Mouse (Mus musculus): ENCODE measurements around the gene Trio. TPM values are rescaled to one million over a fixed set of nuclear protein-coding genes. Genes with fewer than 3 reads are reported as not detected.

Gene Trio
- polyA plus RNA-seq, 1 experiment from 2014 or later = 42.1 TPM

- Histone ChIP-seq H3K9ac (ENCODE audit: low read depth, low read length) (no peak overlapping the region), H3K27ac (ENCODE audit: low read depth, low read length) (no peak overlapping the region), H3K4me2 (replicated peaks; ENCODE audit: low read depth, low read length) (no peak overlapping the region), H3K27me3 (ENCODE audit: control insufficient read depth, insufficient read depth, low read length) (no peaks in the 10 kb centered on the region), H3K4me1 (ENCODE audit: control insufficient read depth, insufficient read depth, low read length) (0 out of 2 replicates have a peak, but pooled peaks cover 2% of the 10 kb centered on the region), H3K9me3 (ENCODE audit: control insufficient read depth, low read length) (no peaks in the 10 kb centered on the region), H3K4me3 (ENCODE audit: low read length) (no peak overlapping the region), H3K36me3 (ENCODE audit: control insufficient read depth, insufficient read depth, low read length) (peaks cover 13% of the 10 kb centered on the region; the same call in 1 of the 2 replicates)
- WGBS = 72% methylated on average over 6 of the region's 6 CpGs
- 0 out of 2 replicates have a peak, but pooled peaks have one; percentile 53 for ATAC-seq (ENCODE audit: low FRiP score, low TSS enrichment)
Measured at GRCm38 (mm10) chr15:27905341-27905740, 120.3 kb downstream of the Trio start.

GRCm38 (mm10) chr15:27904346-27905005 lies 121.2 kb downstream of the Trio start:
- H3K4me1 ChIP-seq (ENCODE audit: control insufficient read depth, insufficient read depth, low read length) = 0 out of 2 replicates have a peak, but pooled peaks cover 2% of the 10 kb centered on the region
- no peaks in the 10 kb centered on the region for H3K9me3 ChIP-seq (ENCODE audit: control insufficient read depth, low read length)
- no peak overlapping the region for H3K4me3 ChIP-seq (ENCODE audit: low read length)
- no peak overlapping the region for H3K9ac ChIP-seq (ENCODE audit: low read depth, low read length)
- H3K36me3 ChIP-seq (ENCODE audit: control insufficient read depth, insufficient read depth, low read length) = peaks cover 21% of the 10 kb centered on the region; the same call in 1 of the 2 replicates
- no peak overlapping the region for H3K4me2 ChIP-seq (replicated peaks; ENCODE audit: low read depth, low read length)
- 54% methylated on average over 16 of the region's 16 CpGs for WGBS
- no peak overlapping the region for H3K27ac ChIP-seq (ENCODE audit: low read depth, low read length)
- no peak for ATAC-seq (ENCODE audit: low FRiP score, low TSS enrichment)
- H3K27me3 ChIP-seq (ENCODE audit: control insufficient read depth, insufficient read depth, low read length) = no peaks in the 10 kb centered on the region

- Histone ChIP-seq H3K9ac (ENCODE audit: low read depth, low read length) (no peak overlapping the region), H3K27ac (ENCODE audit: low read depth, low read length) (no peak overlapping the region), H3K27me3 (ENCODE audit: control insufficient read depth, insufficient read depth, low read length) (no peaks in the 10 kb centered on the region), H3K9me3 (ENCODE audit: control insufficient read depth, low read length) (no peaks in the 10 kb centered on the region), H3K4me2 (replicated peaks; ENCODE audit: low read depth, low read length) (no peak overlapping the region), H3K4me1 (ENCODE audit: control insufficient read depth, insufficient read depth, low read length) (0 out of 2 replicates have a peak, but pooled peaks cover 2% of the 10 kb centered on the region), H3K36me3 (ENCODE audit: control insufficient read depth, insufficient read depth, low read length) (peaks cover 37% of the 10 kb centered on the region), H3K4me3 (ENCODE audit: low read length) (no peak overlapping the region)
- no peak for ATAC-seq (ENCODE audit: low FRiP score, low TSS enrichment)
- 88% methylated on average over 15 of the region's 15 CpGs for WGBS
Measured at GRCm38 (mm10) chr15:27901200-27901599, 124.4 kb downstream of the Trio start.

- Histone ChIP-seq H3K4me2 (replicated peaks; ENCODE audit: low read depth, low read length) (no peak overlapping the region), H3K9ac (ENCODE audit: low read depth, low read length) (no peak overlapping the region), H3K4me3 (ENCODE audit: low read length) (no peak overlapping the region), H3K4me1 (ENCODE audit: control insufficient read depth, insufficient read depth, low read length) (no peaks in the 10 kb centered on the region), H3K27me3 (ENCODE audit: control insufficient read depth, insufficient read depth, low read length) (no peaks in the 10 kb centered on the region), H3K36me3 (ENCODE audit: control insufficient read depth, insufficient read depth, low read length) (peaks cover 49% of the 10 kb centered on the region), H3K27ac (ENCODE audit: low read depth, low read length) (no peak overlapping the region), H3K9me3 (ENCODE audit: control insufficient read depth, low read length) (no peaks in the 10 kb centered on the region)
- peak; percentile 58; the same call in 1 of the 2 replicates for ATAC-seq (ENCODE audit: low FRiP score, low TSS enrichment)
- WGBS = 76% methylated on average over 6 of the region's 6 CpGs
Measured at GRCm38 (mm10) chr15:27898795-27899406, 126.7 kb downstream of the Trio start.

- Histone ChIP-seq H3K4me2 (replicated peaks; ENCODE audit: low read depth, low read length) (no peak overlapping the region), H3K4me3 (ENCODE audit: low read length) (no peak overlapping the region), H3K9me3 (ENCODE audit: control insufficient read depth, low read length) (no peaks in the 10 kb centered on the region), H3K27ac (ENCODE audit: low read depth, low read length) (no peak overlapping the region), H3K9ac (ENCODE audit: low read depth, low read length) (no peak overlapping the region), H3K27me3 (ENCODE audit: control insufficient read depth, insufficient read depth, low read length) (no peaks in the 10 kb centered on the region), H3K4me1 (ENCODE audit: control insufficient read depth, insufficient read depth, low read length) (no peaks in the 10 kb centered on the region), H3K36me3 (ENCODE audit: control insufficient read depth, insufficient read depth, low read length) (peaks cover 61% of the 10 kb centered on the region)
- WGBS = 90% methylated on average over 12 of the region's 12 CpGs
- no peak for ATAC-seq (ENCODE audit: low FRiP score, low TSS enrichment)
Measured at GRCm38 (mm10) chr15:27894112-27894511, 131.5 kb downstream of the Trio start.

GRCm38 (mm10) chr15:27892029-27892428 lies 133.6 kb downstream of the Trio start:
- Histone ChIP-seq H3K4me3 (ENCODE audit: low read length) (no peak overlapping the region), H3K27me3 (ENCODE audit: control insufficient read depth, insufficient read depth, low read length) (no peaks in the 10 kb centered on the region), H3K36me3 (ENCODE audit: control insufficient read depth, insufficient read depth, low read length) (peaks cover 65% of the 10 kb centered on the region), H3K4me2 (replicated peaks; ENCODE audit: low read depth, low read length) (no peak overlapping the region), H3K4me1 (ENCODE audit: control insufficient read depth, insufficient read depth, low read length) (no peaks in the 10 kb centered on the region), H3K9me3 (ENCODE audit: control insufficient read depth, low read length) (no peaks in the 10 kb centered on the region), H3K9ac (ENCODE audit: low read depth, low read length) (no peak overlapping the region), H3K27ac (ENCODE audit: low read depth, low read length) (no peak overlapping the region)
- no peak for ATAC-seq (ENCODE audit: low FRiP score, low TSS enrichment)
- 61% methylated on average over 5 of the region's 5 CpGs for WGBS

- no peak overlapping the region for H3K4me2 ChIP-seq (replicated peaks; ENCODE audit: low read depth, low read length)
- H3K4me1 ChIP-seq (ENCODE audit: control insufficient read depth, insufficient read depth, low read length) = no peaks in the 10 kb centered on the region
- peaks cover 70% of the 10 kb centered on the region for H3K36me3 ChIP-seq (ENCODE audit: control insufficient read depth, insufficient read depth, low read length)
- H3K9ac ChIP-seq (ENCODE audit: low read depth, low read length) = no peak overlapping the region
- 89% methylated on average over 5 of the region's 5 CpGs for WGBS
- ATAC-seq (ENCODE audit: low FRiP score, low TSS enrichment) = no peak
- no peak overlapping the region for H3K4me3 ChIP-seq (ENCODE audit: low read length)
- H3K9me3 ChIP-seq (ENCODE audit: control insufficient read depth, low read length) = no peaks in the 10 kb centered on the region
- no peaks in the 10 kb centered on the region for H3K27me3 ChIP-seq (ENCODE audit: control insufficient read depth, insufficient read depth, low read length)
- H3K27ac ChIP-seq (ENCODE audit: low read depth, low read length) = no peak overlapping the region
Measured at GRCm38 (mm10) chr15:27890666-27891065, 135.0 kb downstream of the Trio start.

DNA sequence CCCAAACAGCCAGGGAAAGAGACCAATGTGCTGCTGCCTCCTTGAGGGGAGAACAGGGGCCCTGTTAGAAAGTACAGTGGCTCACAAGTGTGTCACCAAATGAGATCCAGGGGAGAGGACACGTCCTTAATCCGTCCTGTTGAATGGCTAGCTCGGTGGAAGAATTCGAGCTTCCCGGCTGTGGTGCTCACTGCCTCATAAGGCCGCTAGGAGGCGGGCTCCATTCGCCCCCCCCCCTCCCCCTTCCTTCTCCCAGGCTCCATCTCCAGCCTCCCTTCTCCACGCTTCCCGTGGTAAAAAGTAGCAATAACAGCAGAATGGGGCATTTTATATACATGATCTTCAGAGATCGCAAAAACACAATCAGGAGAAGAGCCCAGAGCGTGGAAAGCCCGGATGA lies 137.5 kb downstream of the Trio start:
- Histone ChIP-seq H3K36me3 (ENCODE audit: control insufficient read depth, insufficient read depth, low read length) (peaks cover 55% of the 10 kb centered on the region), H3K4me1 (ENCODE audit: control insufficient read depth, insufficient read depth, low read length) (no peaks in the 10 kb centered on the region), H3K9ac (ENCODE audit: low read depth, low read length) (no peak overlapping the region), H3K27ac (ENCODE audit: low read depth, low read length) (no peak overlapping the region), H3K4me3 (ENCODE audit: low read length) (no peak overlapping the region), H3K4me2 (replicated peaks; ENCODE audit: low read depth, low read length) (no peak overlapping the region), H3K27me3 (ENCODE audit: control insufficient read depth, insufficient read depth, low read length) (no peaks in the 10 kb centered on the region), H3K9me3 (ENCODE audit: control insufficient read depth, low read length) (no peaks in the 10 kb centered on the region)
- WGBS = 69% methylated on average over 13 of the region's 13 CpGs
- no peak for ATAC-seq (ENCODE audit: low FRiP score, low TSS enrichment)

DNA sequence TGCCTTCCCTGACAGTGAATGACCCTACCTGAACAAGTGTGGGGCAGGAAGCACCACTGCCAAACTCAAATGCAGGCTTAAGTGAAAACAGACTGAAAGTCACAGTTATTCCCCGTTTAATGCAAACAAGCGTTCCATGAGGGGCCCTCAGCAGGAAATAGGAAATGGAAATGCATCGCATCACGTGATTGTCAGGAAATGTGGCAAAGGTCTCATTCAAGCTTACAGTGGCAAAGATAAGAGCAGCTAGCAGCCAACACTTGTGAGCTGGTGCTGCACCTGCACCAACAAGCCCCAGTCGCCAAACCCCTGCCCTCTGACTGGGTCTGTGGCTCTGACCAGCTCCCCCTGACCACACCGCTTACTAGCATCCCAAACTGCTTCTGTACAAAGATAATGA lies 138.7 kb downstream of the Trio start:
- H3K4me2 ChIP-seq (replicated peaks; ENCODE audit: low read depth, low read length) = no peak overlapping the region
- 83% methylated on average over 6 of the region's 6 CpGs for WGBS
- ATAC-seq (ENCODE audit: low FRiP score, low TSS enrichment) = no peak
- no peak overlapping the region for H3K4me3 ChIP-seq (ENCODE audit: low read length)
- H3K4me1 ChIP-seq (ENCODE audit: control insufficient read depth, insufficient read depth, low read length) = no peaks in the 10 kb centered on the region
- H3K9ac ChIP-seq (ENCODE audit: low read depth, low read length) = no peak overlapping the region
- peaks cover 62% of the 10 kb centered on the region for H3K36me3 ChIP-seq (ENCODE audit: control insufficient read depth, insufficient read depth, low read length)
- no peaks in the 10 kb centered on the region for H3K9me3 ChIP-seq (ENCODE audit: control insufficient read depth, low read length)
- no peaks in the 10 kb centered on the region for H3K27me3 ChIP-seq (ENCODE audit: control insufficient read depth, insufficient read depth, low read length)
- no peak overlapping the region for H3K27ac ChIP-seq (ENCODE audit: low read depth, low read length)

Data from kidney, embryonic 14.5 days (tissue).